8 mouse cellular contexts compared by ENCODE assay signal in the genomic region with DNA sequence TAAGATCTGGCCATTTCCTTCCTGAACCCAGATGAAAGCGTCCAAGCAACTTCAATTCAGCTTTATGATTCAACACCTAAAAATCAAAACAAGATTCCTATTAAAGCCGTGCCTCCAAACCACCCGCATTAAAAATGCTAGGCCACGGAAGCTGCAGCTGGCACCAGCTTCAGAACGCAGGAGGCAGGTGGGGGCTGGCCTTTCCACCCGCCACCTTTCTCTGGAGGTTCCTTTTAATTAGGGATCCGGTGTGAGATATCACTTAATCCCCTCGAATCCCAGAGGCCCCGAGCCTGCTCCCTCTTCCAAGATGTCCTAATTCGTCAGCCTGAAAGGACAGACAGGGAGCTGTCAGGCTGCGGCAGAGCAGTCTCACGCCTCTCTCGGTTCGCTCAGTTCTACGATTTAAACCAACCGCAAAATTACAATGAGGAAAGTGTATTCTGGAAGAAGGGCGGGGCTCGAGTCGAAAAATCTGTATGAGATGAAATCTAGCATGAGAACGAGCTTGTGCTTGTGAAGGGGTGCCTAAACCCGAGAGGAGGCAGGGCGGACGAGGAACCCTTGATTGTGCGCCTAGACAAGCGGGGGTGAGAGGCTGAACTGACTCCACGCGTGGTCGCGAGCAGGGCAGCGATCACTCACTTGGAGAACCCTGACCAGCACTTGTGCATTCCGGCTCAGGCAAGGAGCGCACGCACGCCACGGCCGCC. TPM values are rescaled to one million over a fixed set of nuclear protein-coding genes. Genes with fewer than 3 reads are reported as not detected.
DNase-seq lines count a peak whose midpoint lies in the region; ATAC-seq and TF ChIP-seq lines count a peak whose summit lies in the region.

No protein-coding gene starts in this region.

- H3K9me3 ChIP-seq in heart, embryonic 14.5 days (ENCODE audit: control insufficient read depth, low read length) = no peaks in the 10 kb centered on the region
- H3K9me3 ChIP-seq in ES-Bruce4 (replicated peaks; ENCODE audit: control insufficient read depth, insufficient read depth, low read length, poor library complexity, severe bottlenecking) = no peaks in the 10 kb centered on the region
- no peaks in the 10 kb centered on the region for H3K9me3 ChIP-seq in embryonic facial prominence, embryonic 12.5 days
- no peaks in the 10 kb centered on the region for H3K9me3 ChIP-seq in limb, embryonic 10.5 days (replicated peaks)

- TF ChIP-seq CTCF in ES-Bruce4 (IDR thresholded peaks at IDR 0.05; ENCODE audit: low read depth, low read length) = no peak

- no peak for DNase-seq in heart, adult 8-10 months (ENCODE audit: low spot score)
- DNase-seq in limb, embryonic 10.5 days (ENCODE audit: low spot score) = no peak
- peak; percentile 54 for DNase-seq in retina, embryonic 14.5 days (ENCODE audit: low spot score)
- DNase-seq in urinary bladder, postnatal 36 days (ENCODE audit: low spot score in 2 of 2) = no peak
- no peak for DNase-seq in cerebellum, adult 8-10 months

- 4% methylated on average over 36 of the region's 36 CpGs for WGBS in heart, embryonic 14.5 days
- 2% methylated on average over 36 of the region's 36 CpGs for WGBS in embryonic facial prominence, embryonic 12.5 days
- 3% methylated on average over 36 of the region's 36 CpGs for WGBS in limb, embryonic 10.5 days

- ATAC-seq in heart, embryonic 14.5 days (ENCODE audit: insufficient number of reproducible peaks, insufficient read depth, low FRiP score, low read depth) = 0 out of 2 replicates have a peak, but pooled peaks have one; percentile 1
- no peak for ATAC-seq in embryonic facial prominence, embryonic 12.5 days (ENCODE audit: insufficient number of reproducible peaks, insufficient read depth, low FRiP score, low TSS enrichment)

- H3K27me3 ChIP-seq in heart, embryonic 14.5 days (ENCODE audit: control insufficient read depth, insufficient read depth, low read length) = peaks cover 11% of the 10 kb centered on the region
- H3K27me3 ChIP-seq in ES-Bruce4 (ENCODE audit: control insufficient read depth, insufficient read depth, low read length, poor library complexity, severe bottlenecking) = peaks cover 6% of the 10 kb centered on the region
- peaks cover 55% of the 10 kb centered on the region for H3K27me3 ChIP-seq in embryonic facial prominence, embryonic 12.5 days
- H3K27me3 ChIP-seq in limb, embryonic 10.5 days (ENCODE audit: low read depth, poor library complexity, severe bottlenecking) = peaks cover 65% of the 10 kb centered on the region

- no peak for TF ChIP-seq EP300 in ES-Bruce4 (IDR thresholded peaks at IDR 0.05; ENCODE audit: insufficient read depth, low read depth, low read length)

- peak overlapping the region; percentile 79 for H3K9ac ChIP-seq in heart, embryonic 14.5 days (ENCODE audit: low read length)
- peak overlapping the region; percentile 54 for H3K9ac ChIP-seq in ES-Bruce4 (ENCODE audit: low read depth, poor library complexity, severe bottlenecking)
- peak overlapping the region; percentile 40; the same call in 1 of the 2 replicates for H3K9ac ChIP-seq in embryonic facial prominence, embryonic 12.5 days

- peak overlapping the region; percentile 65 to 78 for H3K27ac ChIP-seq in heart, embryonic 14.5 days (replicated peaks in 1 of 2; ENCODE audit: control insufficient read depth in 1 of 2, insufficient read depth in 1 of 2, low read depth in 2 of 2, low read length in 2 of 2)
- H3K27ac ChIP-seq in ES-Bruce4 (ENCODE audit: insufficient read depth, low read length) = no peak overlapping the region
- no peak overlapping the region for H3K27ac ChIP-seq in embryonic facial prominence, embryonic 12.5 days
- peak overlapping the region; percentile 76; the same call in 1 of the 2 replicates for H3K27ac ChIP-seq in limb, embryonic 10.5 days

- peaks cover 4% of the 10 kb centered on the region for H3K36me3 ChIP-seq in heart, embryonic 14.5 days (ENCODE audit: control insufficient read depth, insufficient read depth, low read length)
- H3K36me3 ChIP-seq in ES-Bruce4 (ENCODE audit: control insufficient read depth, insufficient read depth, low read length, poor library complexity, severe bottlenecking) = peaks cover 3% of the 10 kb centered on the region; the same call in 1 of the 2 replicates
- H3K36me3 ChIP-seq in embryonic facial prominence, embryonic 12.5 days = no peaks in the 10 kb centered on the region
- H3K36me3 ChIP-seq in limb, embryonic 10.5 days = no peaks in the 10 kb centered on the region

- H3K4me3 ChIP-seq in heart, embryonic 14.5 days (ENCODE audit: control insufficient read depth in 1 of 2, insufficient read depth in 1 of 2, low read depth in 1 of 2, low read length in 2 of 2) = peak overlapping the region; percentile 56 to 62
- H3K4me3 ChIP-seq in ES-Bruce4 (ENCODE audit: low read depth, low read length) = peak overlapping the region; percentile 75
- H3K4me3 ChIP-seq in embryonic facial prominence, embryonic 12.5 days = peak overlapping the region; percentile 53
- peak overlapping the region; percentile 65 for H3K4me3 ChIP-seq in limb, embryonic 10.5 days

- no peak for TF ChIP-seq POLR2A in ES-Bruce4 (IDR thresholded peaks at IDR 0.05; ENCODE audit: insufficient read depth, low read length)

- H3K4me1 ChIP-seq in heart, embryonic 14.5 days (ENCODE audit: control insufficient read depth in 2 of 2, insufficient read depth in 2 of 2, low read length in 2 of 2) = peaks cover 7 to 10% of the 10 kb centered on the region in 2 experiments
- H3K4me1 ChIP-seq in ES-Bruce4 (ENCODE audit: control insufficient read depth, insufficient read depth, low read length) = no peaks in the 10 kb centered on the region
- H3K4me1 ChIP-seq in embryonic facial prominence, embryonic 12.5 days = peaks cover 16% of the 10 kb centered on the region; the same call in 1 of the 2 replicates
- peaks cover 34% of the 10 kb centered on the region for H3K4me1 ChIP-seq in limb, embryonic 10.5 days

- peak overlapping the region; percentile 99 for H3K4me2 ChIP-seq in heart, embryonic 14.5 days (ENCODE audit: low read length)
- H3K4me2 ChIP-seq in embryonic facial prominence, embryonic 12.5 days (replicated peaks) = peak overlapping the region; percentile 99

RNA-seq across cellular contexts. Expression of a gene that starts 1.5 kb away (rescaled TPM):
- polyA plus RNA-seq in heart, embryonic 14.5 days (2014; fragmentation: Nextera tagmentation; extraction: Ambion mirVana) = 1.7 and 2.5 TPM in 2 replicates
- total RNA-seq in heart, adult 8-10 months (2022) = 10 to 100 TPM; 11.2 to 23.3 (median 17.7) TPM
- 3.7 and 5.7 TPM in 2 replicates for polyA plus RNA-seq in ES-Bruce4 (2011; ENCODE audit: insufficient read depth, insufficient read length, low read depth, missing spikeins)
- 1.6 and 1.8 TPM in 2 replicates for polyA plus RNA-seq in embryonic facial prominence, embryonic 12.5 days (2016; fragmentation: Nextera tagmentation; extraction: Ambion mirVana)
- 0.89 and 0.98 TPM in 2 replicates for polyA plus RNA-seq in limb, embryonic 10.5 days (2016; fragmentation: Nextera tagmentation; extraction: Ambion mirVana)

Comparison
In these comparisons a context has a peak if more than half of its experiments do, and no peak if none do; other contexts are left out.
1. H3K27ac ChIP-seq: peak in heart, embryonic 14.5 days (2 of 2) and limb, embryonic 10.5 days (single experiment); none in ES-Bruce4 (single experiment) and embryonic facial prominence, embryonic 12.5 days (single experiment).
2. Peak in every context shown above with its lines, with median percentiles within 50 percentile points of each other: H3K4me3 ChIP-seq and H3K9ac ChIP-seq.